Mouse (Mus musculus) heart, embryonic 10.5 days (tissue): Measurements from ENCODE around the gene D130043K22Rik. TPM values are rescaled to one million over a fixed set of nuclear protein-coding genes. Genes with fewer than 3 reads are reported as not detected.

Experiments
- DNase-seq: peaks from one replicate; pipeline ENCODE4 v3.0.0-alpha.2; 2017; ENCODE audit warnings: low spot score
- H3K27ac ChIP-seq: fragments of 300-500 bp; sonication (generic); 2 replicates; pipeline ENCODE4 v1.5.1; 2016; ENCODE audit warnings: mild to moderate bottlenecking
- H3K27me3 ChIP-seq: fragments of 300-500 bp; sonication (generic); 2 replicates; pipeline ENCODE4 v1.6.1; 2016; ENCODE audit warnings: mild to moderate bottlenecking; ENCODE audit not compliant: poor library complexity, insufficient read depth, severe bottlenecking
- H3K36me3 ChIP-seq: fragments of 300-500 bp; sonication (generic); 2 replicates; pipeline ENCODE4 v1.6.1; 2016; ENCODE audit warnings: mild to moderate bottlenecking, moderate library complexity
- H3K4me1 ChIP-seq: fragments of 300-500 bp; sonication (generic); 2 replicates; pipeline ENCODE4 v1.6.1; 2016; ENCODE audit warnings: mild to moderate bottlenecking
- H3K4me3 ChIP-seq: fragments of 300-500 bp; sonication (generic); 2 replicates; pipeline ENCODE4 v1.5.1; 2016; ENCODE audit warnings: mild to moderate bottlenecking, moderate library complexity
- H3K9me3 ChIP-seq: fragments of 300-500 bp; sonication (generic); 2 replicates; pipeline ENCODE4 v1.6.1; 2016; ENCODE audit warnings: mild to moderate bottlenecking, moderate library complexity
- WGBS: fragments of 180-500 bp; shearing (Covaris S2); methylation state at CpG from one replicate; pipeline ENCODE4 v1.1.7; 2016; 5-methylcytosine and 5-hydroxymethylcytosine counted together
- polyA plus RNA-seq: library from polyadenylated mRNA; unstranded; fragments of >200 nt; fragmentation: Nextera tagmentation; extraction: Ambion mirVana; gene quantifications from 2 replicates; pipeline ENCODE4 v1.2.1, GENCODE M21; 2016

The D130043K22Rik gene
- polyA plus RNA-seq, 1 experiment from 2014 or later, result 0.14 TPM

DNA sequence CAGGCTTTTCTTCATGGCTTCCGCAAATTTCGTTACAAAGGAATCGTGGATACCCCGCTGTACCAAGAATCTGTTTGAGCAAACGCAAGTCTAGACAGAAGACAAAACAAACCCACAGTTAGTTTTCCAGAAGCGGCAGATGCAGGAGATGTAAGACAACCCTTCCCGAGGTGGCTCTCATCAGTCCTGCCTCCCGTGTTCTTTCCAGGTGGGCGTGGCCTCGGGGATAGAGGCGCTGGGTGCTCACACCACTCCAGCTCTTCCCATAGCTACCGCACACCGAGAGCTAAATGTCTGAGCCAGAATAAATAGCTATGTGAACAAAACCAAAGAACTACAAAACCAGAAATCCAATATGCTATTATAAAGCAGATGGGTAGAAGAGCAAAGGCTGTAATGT, 70.9 kb downstream of the D130043K22Rik start:
- Histone ChIP-seq H3K4me3 (no peak overlapping the region), H3K27me3 (no peaks in the 10 kb centered on the region), H3K36me3 (peaks cover 22% of the 10 kb centered on the region), H3K4me1 (peaks cover 14% of the 10 kb centered on the region; the same call in 1 of the 2 replicates), H3K9me3 (no peaks in the 10 kb centered on the region), H3K27ac (no peak overlapping the region)
- WGBS, result 58% methylated on average over 13 of the region's 13 CpGs
- peak; percentile 69 for DNase-seq

DNA sequence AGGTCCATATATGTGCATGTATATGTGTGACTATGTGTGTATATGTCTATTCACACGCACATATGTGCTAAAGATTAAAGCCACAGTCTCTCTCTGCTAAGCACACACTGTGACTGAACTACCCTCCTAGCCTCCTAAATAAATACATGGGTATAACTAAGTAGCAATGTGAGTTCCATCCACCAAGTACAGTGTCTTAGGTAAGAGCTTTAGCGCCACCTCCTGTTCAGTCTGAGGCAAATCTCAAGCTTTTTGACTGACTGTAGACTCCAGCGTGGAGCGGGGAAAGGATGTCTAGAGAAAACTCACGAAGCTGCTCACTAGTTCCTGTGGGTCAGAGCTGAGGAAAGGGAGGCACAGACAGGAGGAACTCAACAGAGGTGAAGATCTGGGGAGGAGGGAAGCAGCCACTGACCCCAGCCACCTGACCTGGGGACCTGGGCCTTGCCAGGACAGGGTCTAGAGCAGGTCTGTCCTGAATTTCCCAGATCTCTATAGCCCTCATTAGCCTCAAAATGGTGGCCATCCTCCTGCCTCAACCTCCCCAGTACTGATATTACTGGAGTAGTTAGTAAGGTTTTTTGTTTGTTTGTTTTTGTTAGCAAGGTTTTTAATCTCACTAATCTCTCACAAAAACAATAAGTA, 75.5 kb downstream of the D130043K22Rik start:
- Histone ChIP-seq H3K36me3 (peaks cover 29% of the 10 kb centered on the region; the same call in 1 of the 2 replicates), H3K27me3 (no peaks in the 10 kb centered on the region), H3K9me3 (no peaks in the 10 kb centered on the region), H3K27ac (no peak overlapping the region), H3K4me3 (no peak overlapping the region), H3K4me1 (0 out of 2 replicates have a peak, but pooled peaks cover 7% of the 10 kb centered on the region)
- peak; percentile 80 for DNase-seq
- WGBS, result 20% methylated on average over 5 of the region's 5 CpGs

DNA sequence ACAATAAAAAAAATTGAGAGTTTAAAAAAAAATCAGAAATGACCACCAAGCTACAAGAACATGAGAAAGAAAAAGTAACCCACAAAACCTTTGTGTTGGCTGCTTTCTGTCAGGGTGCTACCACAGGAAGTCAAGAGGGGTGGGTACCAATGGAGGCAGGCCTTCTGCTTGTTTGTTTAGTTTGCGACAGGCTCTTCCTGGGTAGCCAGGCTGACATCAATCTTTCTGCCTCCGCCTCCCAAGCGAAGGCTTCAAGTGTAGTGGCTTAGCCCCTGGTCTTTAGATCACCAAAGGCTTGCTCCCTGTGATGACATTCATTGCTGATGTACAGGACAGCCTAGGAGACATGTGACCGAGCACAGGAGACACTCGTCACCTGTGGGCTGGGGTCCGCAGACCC, 76.3 kb downstream of the D130043K22Rik start:
- 63% methylated on average over 6 of the region's 6 CpGs for WGBS
- no peaks in the 10 kb centered on the region for H3K9me3 ChIP-seq
- H3K27me3 ChIP-seq, result no peaks in the 10 kb centered on the region
- H3K27ac ChIP-seq, result no peak overlapping the region
- DNase-seq, result peak; percentile 52
- H3K36me3 ChIP-seq, result peaks cover 29% of the 10 kb centered on the region; the same call in 1 of the 2 replicates
- no peak overlapping the region for H3K4me3 ChIP-seq
- H3K4me1 ChIP-seq, result no peaks in the 10 kb centered on the region

DNA sequence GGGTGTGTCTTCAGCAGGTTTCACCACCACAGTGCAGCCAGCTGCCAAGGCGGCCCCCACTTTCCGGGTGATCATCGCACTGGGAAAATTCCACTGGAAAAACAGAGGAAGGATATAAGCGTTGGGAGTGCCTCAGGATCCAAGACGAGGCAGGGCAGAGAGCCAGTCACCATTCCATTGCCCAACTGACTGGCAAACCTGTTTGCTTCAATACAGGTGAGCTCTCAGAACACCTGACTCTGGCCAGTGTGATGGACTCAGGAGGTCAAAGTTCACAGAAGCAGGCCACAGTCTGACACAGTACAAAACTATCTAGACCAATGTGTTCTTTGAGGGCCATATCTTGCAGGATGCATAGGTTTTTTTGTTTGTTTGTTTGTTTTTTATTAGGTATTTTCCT, 79.1 kb downstream of the D130043K22Rik start:
- Histone ChIP-seq H3K27ac (no peak overlapping the region), H3K9me3 (no peaks in the 10 kb centered on the region), H3K4me3 (no peak overlapping the region), H3K36me3 (peaks cover 16% of the 10 kb centered on the region; the same call in 1 of the 2 replicates), H3K4me1 (no peaks in the 10 kb centered on the region), H3K27me3 (no peaks in the 10 kb centered on the region)
- no peak for DNase-seq
- WGBS, result 87% methylated on average over 5 of the region's 5 CpGs

DNA sequence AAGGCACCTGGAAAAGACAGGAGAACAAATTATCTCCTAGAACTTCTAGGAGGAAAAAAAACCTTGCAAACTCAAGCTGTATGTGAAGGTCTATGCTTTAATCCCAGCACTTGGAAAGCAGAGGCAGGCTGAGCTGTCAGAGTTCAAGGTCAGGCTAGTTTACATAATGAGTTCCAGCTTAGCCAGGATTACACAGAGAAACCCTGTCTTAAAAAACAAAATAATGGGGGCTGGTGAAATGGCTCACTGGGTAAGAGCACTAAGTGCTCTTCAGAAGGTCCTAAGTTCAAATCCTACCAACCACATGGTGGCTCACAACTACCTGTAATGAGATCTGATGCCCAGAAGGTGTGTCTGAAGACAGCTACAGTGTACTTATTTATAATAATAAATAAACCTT, 85.7 kb downstream of the D130043K22Rik start:
- DNase-seq, result no peak
- Histone ChIP-seq H3K27ac (no peak overlapping the region), H3K9me3 (no peaks in the 10 kb centered on the region)

DNA sequence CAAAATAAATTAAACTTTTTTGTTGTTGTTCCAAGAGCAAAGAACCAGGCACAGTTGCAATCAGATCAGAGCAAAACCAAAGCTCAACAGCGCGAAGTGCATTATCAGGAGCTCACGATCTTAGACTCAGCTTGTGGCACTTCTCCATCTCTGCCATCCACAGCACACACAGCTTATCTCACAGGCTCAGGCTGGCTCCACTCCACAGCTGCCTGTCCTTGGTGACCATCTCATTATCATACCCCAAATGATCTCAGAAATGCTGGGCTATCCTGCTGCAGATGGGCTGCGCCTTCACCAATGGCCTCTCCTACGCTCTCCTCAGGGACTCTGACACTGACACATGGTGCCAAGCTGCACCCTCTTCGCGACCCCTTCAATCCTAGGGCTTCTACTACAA, 88.3 kb downstream of the D130043K22Rik start:
- Histone ChIP-seq H3K9me3 (no peaks in the 10 kb centered on the region), H3K4me3 (no peak overlapping the region), H3K4me1 (no peaks in the 10 kb centered on the region), H3K27ac (no peak overlapping the region), H3K36me3 (no peaks in the 10 kb centered on the region), H3K27me3 (no peaks in the 10 kb centered on the region)
- no peak for DNase-seq
- 75% methylated on average over 7 of the region's 7 CpGs for WGBS

More for the DNA sequence above, 85.7 kb downstream of the D130043K22Rik start:
- no peaks in the 10 kb centered on the region for H3K27me3 ChIP-seq
- H3K4me3 ChIP-seq, result no peak overlapping the region
- H3K4me1 ChIP-seq, result no peaks in the 10 kb centered on the region
- no peaks in the 10 kb centered on the region for H3K36me3 ChIP-seq

DNA sequence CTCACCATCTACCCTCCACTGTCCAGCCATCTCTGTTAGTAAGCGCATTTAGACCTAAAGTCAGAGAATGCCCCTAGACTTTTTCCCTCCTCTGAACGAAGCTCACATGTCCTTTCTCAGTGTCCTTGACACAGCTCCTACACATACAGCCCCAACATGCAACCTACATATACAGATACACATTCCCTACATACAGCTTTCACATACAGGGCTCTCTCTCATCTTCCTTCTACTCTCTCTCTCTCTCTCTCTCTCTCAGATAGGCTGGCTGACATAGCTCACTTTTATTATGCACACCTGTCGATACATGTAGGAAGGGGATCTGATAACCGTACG, 91.8 kb downstream of the D130043K22Rik start:
- Histone ChIP-seq H3K36me3 (no peaks in the 10 kb centered on the region), H3K4me1 (no peaks in the 10 kb centered on the region), H3K9me3 (no peaks in the 10 kb centered on the region), H3K27me3 (peaks cover 2% of the 10 kb centered on the region; the same call in 1 of the 2 replicates), H3K27ac (peak overlapping the region; percentile 95; the same call in 1 of the 2 replicates), H3K4me3 (peak overlapping the region; percentile 93)
- 47% methylated on average over 5 of the region's 5 CpGs for WGBS
- no peak for DNase-seq

DNA sequence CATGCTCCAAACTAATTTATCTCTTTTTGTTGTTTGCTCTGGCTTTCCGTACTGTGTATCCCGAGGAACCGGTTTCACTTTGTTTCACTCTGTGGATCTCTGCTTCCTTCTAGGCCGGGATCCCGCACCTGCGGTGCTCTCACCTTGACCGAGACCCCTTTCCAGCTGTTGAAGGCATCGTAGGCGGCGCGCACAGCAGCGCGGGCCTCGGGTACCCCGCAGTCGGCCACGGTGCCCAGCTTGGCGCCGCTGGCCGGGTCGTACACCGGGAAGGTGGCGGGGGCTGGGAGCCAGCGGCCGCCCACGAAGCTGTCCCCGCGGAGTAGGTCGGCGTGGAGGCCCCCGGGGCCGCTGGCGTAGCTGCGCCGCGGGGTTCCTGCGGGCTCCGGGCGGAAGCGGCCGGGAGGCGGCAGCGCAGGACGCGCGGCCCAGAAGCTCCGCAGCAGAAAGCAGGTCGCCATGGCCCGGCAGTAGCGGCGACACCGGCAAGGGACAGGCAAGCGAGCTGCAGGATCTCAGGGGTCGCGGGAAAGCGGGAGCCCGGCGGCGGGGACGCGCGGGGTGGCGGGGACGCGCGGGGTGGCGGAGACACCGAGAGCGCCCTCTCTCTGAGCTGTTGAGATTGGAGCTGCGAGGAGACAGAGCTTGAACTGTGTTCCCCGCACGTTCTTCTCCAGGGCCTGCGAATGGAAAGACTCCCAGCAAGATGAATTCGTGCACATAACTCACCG, 92.3 kb downstream of the D130043K22Rik start, which contains the start of gene Aldh5a1:
Gene Aldh5a1, minus strand, starts transcription at position 554 of the 731 bp plus-strand sequence.
- peak within 1 kb of the TSS; percentile 93 for H3K4me3 ChIP-seq
- no peaks in the 10 kb centered on the region for H3K9me3 ChIP-seq
- peak; percentile 79 for DNase-seq
- H3K27ac ChIP-seq, result peak within 1 kb of the TSS; percentile 95
- H3K36me3 ChIP-seq, result no peaks in the 10 kb centered on the region
- H3K27me3 ChIP-seq, result peaks cover 6% of the 10 kb centered on the region; the same call in 1 of the 2 replicates
- WGBS, result under 1% methylated on average over 72 of the region's 75 CpGs
- H3K4me1 ChIP-seq, result no peaks in the 10 kb centered on the region

DNA sequence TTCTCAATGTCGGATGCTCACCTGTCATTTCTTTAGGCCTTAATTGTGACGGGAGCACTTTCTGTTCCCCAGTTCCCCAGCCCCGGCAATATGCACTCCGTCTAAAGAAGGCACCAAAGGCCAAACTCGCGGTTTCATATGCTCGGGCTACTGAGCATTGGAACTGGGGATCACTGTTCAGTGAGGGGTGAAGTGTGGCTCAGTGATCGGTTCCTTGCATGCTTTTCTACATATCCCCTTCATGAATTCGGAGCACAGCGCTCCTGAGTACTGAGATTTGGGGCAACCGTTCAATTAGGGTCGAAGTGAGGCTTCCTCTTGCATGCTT, 92.9 kb downstream of the D130043K22Rik start:
- Histone ChIP-seq H3K36me3 (no peaks in the 10 kb centered on the region), H3K9me3 (no peaks in the 10 kb centered on the region), H3K4me1 (no peaks in the 10 kb centered on the region), H3K4me3 (peak overlapping the region; percentile 93), H3K27ac (peak overlapping the region; percentile 95), H3K27me3 (peaks cover 6% of the 10 kb centered on the region; the same call in 1 of the 2 replicates)
- 15% methylated on average over 12 of the region's 12 CpGs for WGBS
- no peak for DNase-seq

DNA sequence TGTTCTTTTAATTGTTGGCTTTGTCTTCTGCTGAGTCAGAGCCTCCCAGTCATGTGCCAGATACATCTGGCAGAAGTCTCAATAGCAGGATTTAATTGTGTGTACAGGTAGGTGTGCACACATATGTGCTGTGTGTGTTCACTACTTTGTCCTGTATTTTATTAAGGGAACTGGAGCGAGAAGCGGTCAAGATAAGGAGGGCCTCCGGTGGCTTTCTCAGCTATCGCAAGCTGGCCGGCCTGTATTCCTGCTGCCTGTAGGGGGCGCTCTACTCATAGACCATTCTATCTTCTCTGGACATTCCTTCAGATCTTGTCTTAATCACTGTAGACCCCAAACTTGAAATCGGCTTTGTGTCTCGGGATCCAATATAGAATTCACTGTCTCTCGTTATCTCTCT, 93.7 kb downstream of the D130043K22Rik start:
- no peaks in the 10 kb centered on the region for H3K4me1 ChIP-seq
- no peaks in the 10 kb centered on the region for H3K36me3 ChIP-seq
- no peak overlapping the region for H3K4me3 ChIP-seq
- H3K9me3 ChIP-seq, result no peaks in the 10 kb centered on the region
- H3K27ac ChIP-seq, result no peak overlapping the region
- WGBS, result 17% methylated on average over 9 of the region's 9 CpGs
- peaks cover 6% of the 10 kb centered on the region; the same call in 1 of the 2 replicates for H3K27me3 ChIP-seq
- DNase-seq, result peak; percentile 85

DNA sequence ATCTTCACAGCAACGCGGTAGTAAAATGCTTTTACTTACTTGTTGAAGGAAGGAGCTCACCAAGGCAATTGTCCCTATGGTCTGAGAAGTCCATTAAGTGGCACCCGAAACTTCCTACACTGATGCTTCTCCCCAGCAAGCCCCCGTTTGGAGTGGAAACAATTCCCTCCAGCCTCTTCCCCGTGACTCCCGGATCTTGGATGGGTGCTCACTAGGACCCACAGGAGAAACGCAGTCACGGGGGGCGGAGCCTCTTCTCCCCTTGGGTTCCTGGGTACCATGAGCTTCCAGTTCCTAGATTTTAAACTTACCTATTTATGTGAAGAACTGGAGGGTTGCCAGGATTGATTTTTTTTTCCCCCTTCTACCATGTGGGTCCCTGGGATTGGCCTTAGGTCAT, 94.5 kb downstream of the D130043K22Rik start:
- peaks cover 6% of the 10 kb centered on the region; the same call in 1 of the 2 replicates for H3K27me3 ChIP-seq
- H3K27ac ChIP-seq, result no peak overlapping the region
- no peaks in the 10 kb centered on the region for H3K36me3 ChIP-seq
- no peak overlapping the region for H3K4me3 ChIP-seq
- peak; percentile 57 for DNase-seq
- no peaks in the 10 kb centered on the region for H3K9me3 ChIP-seq
- no peaks in the 10 kb centered on the region for H3K4me1 ChIP-seq
- WGBS, result 79% methylated on average over 9 of the region's 9 CpGs

DNA sequence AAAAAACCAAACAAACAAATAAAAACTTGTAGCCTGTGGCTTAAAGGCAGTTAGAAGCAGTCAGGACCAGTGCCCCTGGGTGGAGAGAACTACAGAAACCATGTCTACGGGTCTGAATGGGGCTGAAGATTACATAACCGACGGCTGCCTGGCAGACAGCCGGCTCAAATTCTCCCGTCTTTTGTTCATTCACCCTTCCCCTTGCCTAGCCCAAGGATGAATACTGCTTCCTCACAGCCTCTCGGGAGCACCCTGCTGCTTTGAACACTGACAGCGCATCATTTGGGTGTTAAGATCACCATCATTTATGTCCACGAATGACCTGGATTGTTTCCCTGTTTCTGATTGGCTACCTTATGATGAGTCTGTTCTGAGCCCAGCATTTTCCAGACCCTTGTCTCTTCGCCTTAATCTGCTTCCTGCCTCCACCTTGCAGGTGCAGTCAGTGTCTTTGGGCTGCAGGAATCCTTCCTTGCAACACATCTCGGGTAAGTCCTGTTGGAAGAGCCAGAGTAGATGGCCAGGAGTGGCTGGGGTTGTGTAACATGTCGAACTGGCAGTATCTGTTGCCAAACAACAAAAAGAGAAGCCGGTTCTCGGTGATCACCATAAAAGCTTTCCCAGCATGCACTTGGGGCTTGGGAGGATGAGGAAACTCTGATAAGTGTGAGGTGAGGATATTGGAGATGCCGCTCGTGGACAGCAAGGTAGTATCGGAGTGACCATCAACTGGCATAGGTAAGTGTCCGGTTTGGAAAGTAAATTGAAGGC, 97.8 kb downstream of the D130043K22Rik start, which contains the start of gene Gpld1:
Gene Gpld1, plus strand, starts transcription at position 641 of the 771 bp plus-strand sequence.
- Histone ChIP-seq H3K4me3 (no peak within 1 kb of the TSS), H3K9me3 (no peaks in the 10 kb centered on the region), H3K4me1 (no peaks in the 10 kb centered on the region), H3K36me3 (no peaks in the 10 kb centered on the region), H3K27me3 (peaks cover 6% of the 10 kb centered on the region; the same call in 1 of the 2 replicates), H3K27ac (no peak within 1 kb of the TSS)
- WGBS, result 68% methylated on average over 17 of the region's 17 CpGs
- DNase-seq, result no peak

DNA sequence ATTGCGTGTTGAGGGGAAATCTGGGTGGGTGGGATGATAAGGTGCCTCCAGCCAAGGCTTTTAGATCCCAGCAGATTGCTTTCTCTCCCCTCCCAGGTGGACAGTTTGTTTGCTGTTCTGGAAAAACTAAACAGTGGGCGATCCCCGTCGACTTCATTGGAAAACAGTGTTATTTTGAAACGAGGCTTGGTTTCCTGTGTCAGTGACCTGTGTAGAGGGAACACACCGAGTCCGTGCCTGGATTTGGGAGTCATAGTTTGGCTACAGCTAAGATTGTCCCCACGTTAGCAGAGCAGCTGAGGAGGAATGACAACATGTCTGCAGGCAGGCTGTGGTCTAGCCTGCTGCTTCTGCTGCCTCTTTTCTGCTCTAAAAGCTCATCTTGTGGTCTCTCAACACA, 98.4 kb downstream of the D130043K22Rik start:
- no peaks in the 10 kb centered on the region for H3K36me3 ChIP-seq
- peaks cover 6% of the 10 kb centered on the region; the same call in 1 of the 2 replicates for H3K27me3 ChIP-seq
- 69% methylated on average over 8 of the region's 8 CpGs for WGBS
- DNase-seq, result no peak
- no peak overlapping the region for H3K4me3 ChIP-seq
- no peak overlapping the region for H3K27ac ChIP-seq
- no peaks in the 10 kb centered on the region for H3K4me1 ChIP-seq
- H3K9me3 ChIP-seq, result no peaks in the 10 kb centered on the region
